Mouse (Mus musculus): ENCODE results near the gene Wdr91. TPM values are rescaled to one million over a fixed set of nuclear protein-coding genes. Genes with fewer than 3 reads are reported as not detected.
A peak's percentile ranks its signal among the peaks of the same experiment; 100 is the strongest.

Gene Wdr91
- polyA plus RNA-seq, 1 experiment from 2014 or later = 14.3 TPM

- 88% methylated on average over 13 of the region's 13 CpGs for WGBS
- Histone ChIP-seq H3K9ac (no peak overlapping the region), H3K9me3 (no peaks in the 10 kb centered on the region), H3K27me3 (no peaks in the 10 kb centered on the region), H3K4me3 (no peak overlapping the region), H3K4me1 (replicated peaks) (peaks cover 16% of the 10 kb centered on the region), H3K4me2 (no peak overlapping the region), H3K36me3 (no peaks in the 10 kb centered on the region), H3K27ac (replicated peaks) (no peak overlapping the region)
- ATAC-seq (ENCODE audit: low FRiP score, low read depth) = no peak
These were observed 2.8 kb upstream of the Wdr91 start for GRCm38 (mm10) chr6:34913341-34914040.

GRCm38 (mm10) chr6:34909631-34910345 lies 888 bp downstream of the Wdr91 start:
- no peak for ATAC-seq (ENCODE audit: low FRiP score, low read depth)
- H3K36me3 ChIP-seq = peaks cover 18% of the 10 kb centered on the region
- WGBS = 39% methylated on average over 8 of the region's 8 CpGs
- H3K27ac ChIP-seq (replicated peaks) = peak overlapping the region; percentile 91
- H3K27me3 ChIP-seq = no peaks in the 10 kb centered on the region
- H3K4me2 ChIP-seq = peak overlapping the region; percentile 65
- peak overlapping the region; percentile 89 for H3K4me3 ChIP-seq
- H3K9ac ChIP-seq = peak overlapping the region; percentile 71
- no peaks in the 10 kb centered on the region for H3K9me3 ChIP-seq
- H3K4me1 ChIP-seq (replicated peaks) = peaks cover 17% of the 10 kb centered on the region

GRCm38 (mm10) chr6:34907696-34908260 lies 2.9 kb downstream of the Wdr91 start:
- H3K27me3 ChIP-seq = no peaks in the 10 kb centered on the region
- peaks cover 17% of the 10 kb centered on the region for H3K4me1 ChIP-seq (replicated peaks)
- H3K36me3 ChIP-seq = peaks cover 32% of the 10 kb centered on the region
- no peak for ATAC-seq (ENCODE audit: low FRiP score, low read depth)
- H3K4me2 ChIP-seq = no peak overlapping the region
- no peak overlapping the region for H3K27ac ChIP-seq (replicated peaks)
- no peak overlapping the region for H3K4me3 ChIP-seq
- 91% methylated on average over 18 of the region's 18 CpGs for WGBS
- no peak overlapping the region for H3K9ac ChIP-seq
- no peaks in the 10 kb centered on the region for H3K9me3 ChIP-seq

GRCm38 (mm10) chr6:34907121-34907614 lies 3.5 kb downstream of the Wdr91 start:
- Histone ChIP-seq H3K27ac (replicated peaks) (no peak overlapping the region), H3K9ac (no peak overlapping the region), H3K9me3 (no peaks in the 10 kb centered on the region), H3K4me3 (no peak overlapping the region), H3K27me3 (no peaks in the 10 kb centered on the region), H3K4me2 (no peak overlapping the region), H3K36me3 (peaks cover 32% of the 10 kb centered on the region), H3K4me1 (replicated peaks) (peaks cover 17% of the 10 kb centered on the region)
- 56% methylated on average over 2 of the region's 2 CpGs for WGBS
- ATAC-seq (ENCODE audit: low FRiP score, low read depth) = no peak

GRCm38 (mm10) chr6:34906661-34907060 lies 4.0 kb downstream of the Wdr91 start:
- Histone ChIP-seq H3K9ac (no peak overlapping the region), H3K4me1 (replicated peaks) (peaks cover 21% of the 10 kb centered on the region), H3K9me3 (no peaks in the 10 kb centered on the region), H3K27ac (replicated peaks) (no peak overlapping the region), H3K36me3 (peaks cover 32% of the 10 kb centered on the region), H3K27me3 (no peaks in the 10 kb centered on the region), H3K4me2 (no peak overlapping the region), H3K4me3 (no peak overlapping the region)
- WGBS = 89% methylated on average over 4 of the region's 4 CpGs
- ATAC-seq (ENCODE audit: low FRiP score, low read depth) = no peak

GRCm38 (mm10) chr6:34906125-34906524 lies 4.6 kb downstream of the Wdr91 start:
- peaks cover 22% of the 10 kb centered on the region for H3K4me1 ChIP-seq (replicated peaks)
- H3K4me2 ChIP-seq = no peak overlapping the region
- ATAC-seq (ENCODE audit: low FRiP score, low read depth) = no peak
- no peak overlapping the region for H3K27ac ChIP-seq (replicated peaks)
- H3K36me3 ChIP-seq = peaks cover 32% of the 10 kb centered on the region
- 88% methylated on average over 2 of the region's 2 CpGs for WGBS
- H3K4me3 ChIP-seq = no peak overlapping the region
- H3K27me3 ChIP-seq = no peaks in the 10 kb centered on the region
- H3K9me3 ChIP-seq = no peaks in the 10 kb centered on the region
- H3K9ac ChIP-seq = no peak overlapping the region

GRCm38 (mm10) chr6:34904361-34904760 lies 6.3 kb downstream of the Wdr91 start:
- WGBS = 94% methylated on average over 6 of the region's 6 CpGs
- H3K27ac ChIP-seq (replicated peaks) = no peak overlapping the region
- H3K4me3 ChIP-seq = no peak overlapping the region
- ATAC-seq (ENCODE audit: low FRiP score, low read depth) = no peak
- no peak overlapping the region for H3K4me2 ChIP-seq
- H3K4me1 ChIP-seq (replicated peaks) = peaks cover 14% of the 10 kb centered on the region
- no peak overlapping the region for H3K9ac ChIP-seq
- peaks cover 37% of the 10 kb centered on the region for H3K36me3 ChIP-seq
- H3K9me3 ChIP-seq = no peaks in the 10 kb centered on the region
- no peaks in the 10 kb centered on the region for H3K27me3 ChIP-seq

GRCm38 (mm10) chr6:34903851-34904250 lies 6.8 kb downstream of the Wdr91 start:
- no peaks in the 10 kb centered on the region for H3K9me3 ChIP-seq
- no peak overlapping the region for H3K4me2 ChIP-seq
- peaks cover 9% of the 10 kb centered on the region; the same call in 1 of the 2 replicates for H3K4me1 ChIP-seq (replicated peaks)
- H3K9ac ChIP-seq = no peak overlapping the region
- H3K36me3 ChIP-seq = peaks cover 42% of the 10 kb centered on the region
- WGBS = 93% methylated on average over 10 of the region's 10 CpGs
- H3K4me3 ChIP-seq = no peak overlapping the region
- no peaks in the 10 kb centered on the region for H3K27me3 ChIP-seq
- no peak for ATAC-seq (ENCODE audit: low FRiP score, low read depth)
- no peak overlapping the region for H3K27ac ChIP-seq (replicated peaks)

GRCm38 (mm10) chr6:34903441-34903840 lies 7.2 kb downstream of the Wdr91 start:
- Histone ChIP-seq H3K9me3 (no peaks in the 10 kb centered on the region), H3K36me3 (peaks cover 42% of the 10 kb centered on the region), H3K9ac (no peak overlapping the region), H3K4me2 (no peak overlapping the region), H3K27me3 (no peaks in the 10 kb centered on the region), H3K4me3 (no peak overlapping the region), H3K4me1 (replicated peaks) (peaks cover 5% of the 10 kb centered on the region; the same call in 1 of the 2 replicates), H3K27ac (replicated peaks) (no peak overlapping the region)
- ATAC-seq (ENCODE audit: low FRiP score, low read depth) = no peak
- WGBS = 90% methylated on average over 5 of the region's 5 CpGs

- Histone ChIP-seq H3K4me3 (no peak overlapping the region), H3K27ac (replicated peaks) (no peak overlapping the region), H3K9ac (no peak overlapping the region), H3K9me3 (no peaks in the 10 kb centered on the region), H3K4me1 (replicated peaks) (0 out of 2 replicates have a peak, but pooled peaks cover 5% of the 10 kb centered on the region), H3K4me2 (no peak overlapping the region), H3K36me3 (peaks cover 46% of the 10 kb centered on the region), H3K27me3 (no peaks in the 10 kb centered on the region)
- ATAC-seq (ENCODE audit: low FRiP score, low read depth) = no peak
- WGBS = 92% methylated on average over 7 of the region's 7 CpGs
These were observed 8.1 kb downstream of the Wdr91 start for GRCm38 (mm10) chr6:34902578-34902977.

- 53% methylated on average over 9 of the region's 9 CpGs for WGBS
- H3K27ac ChIP-seq (replicated peaks) = no peak overlapping the region
- no peaks in the 10 kb centered on the region for H3K27me3 ChIP-seq
These were observed 8.7 kb downstream of the Wdr91 start for GRCm38 (mm10) chr6:34901911-34902444.

GRCm38 (mm10) chr6:34900990-34901389 lies 9.7 kb downstream of the Wdr91 start:
- H3K4me2 ChIP-seq = no peak overlapping the region
- no peak overlapping the region for H3K4me3 ChIP-seq
- H3K36me3 ChIP-seq = peaks cover 41% of the 10 kb centered on the region
- WGBS = 69% methylated on average over 2 of the region's 2 CpGs
- no peak overlapping the region for H3K9ac ChIP-seq
- 0 out of 2 replicates have a peak, but pooled peaks cover 5% of the 10 kb centered on the region for H3K4me1 ChIP-seq (replicated peaks)
- no peaks in the 10 kb centered on the region for H3K27me3 ChIP-seq
- no peak overlapping the region for H3K27ac ChIP-seq (replicated peaks)
- ATAC-seq (ENCODE audit: low FRiP score, low read depth) = no peak
- no peaks in the 10 kb centered on the region for H3K9me3 ChIP-seq

More at GRCm38 (mm10) chr6:34901911-34902444, 8.7 kb downstream of the Wdr91 start:
- no peaks in the 10 kb centered on the region for H3K9me3 ChIP-seq
- H3K4me1 ChIP-seq (replicated peaks) = 0 out of 2 replicates have a peak, but pooled peaks cover 5% of the 10 kb centered on the region
- H3K4me2 ChIP-seq = no peak overlapping the region
- no peak overlapping the region for H3K9ac ChIP-seq
- ATAC-seq (ENCODE audit: low FRiP score, low read depth) = no peak; the same call in 1 of the 2 replicates
- peaks cover 44% of the 10 kb centered on the region for H3K36me3 ChIP-seq
- no peak overlapping the region for H3K4me3 ChIP-seq
